Mouse (Mus musculus): ENCODE data around the gene Vps52. TPM values are rescaled to one million over a fixed set of nuclear protein-coding genes. Genes with fewer than 3 reads are reported as not detected.

Gene Vps52
- total RNA-seq, 2 experiments from 2014 or later: 39.2 to 39.4 TPM

DNA sequence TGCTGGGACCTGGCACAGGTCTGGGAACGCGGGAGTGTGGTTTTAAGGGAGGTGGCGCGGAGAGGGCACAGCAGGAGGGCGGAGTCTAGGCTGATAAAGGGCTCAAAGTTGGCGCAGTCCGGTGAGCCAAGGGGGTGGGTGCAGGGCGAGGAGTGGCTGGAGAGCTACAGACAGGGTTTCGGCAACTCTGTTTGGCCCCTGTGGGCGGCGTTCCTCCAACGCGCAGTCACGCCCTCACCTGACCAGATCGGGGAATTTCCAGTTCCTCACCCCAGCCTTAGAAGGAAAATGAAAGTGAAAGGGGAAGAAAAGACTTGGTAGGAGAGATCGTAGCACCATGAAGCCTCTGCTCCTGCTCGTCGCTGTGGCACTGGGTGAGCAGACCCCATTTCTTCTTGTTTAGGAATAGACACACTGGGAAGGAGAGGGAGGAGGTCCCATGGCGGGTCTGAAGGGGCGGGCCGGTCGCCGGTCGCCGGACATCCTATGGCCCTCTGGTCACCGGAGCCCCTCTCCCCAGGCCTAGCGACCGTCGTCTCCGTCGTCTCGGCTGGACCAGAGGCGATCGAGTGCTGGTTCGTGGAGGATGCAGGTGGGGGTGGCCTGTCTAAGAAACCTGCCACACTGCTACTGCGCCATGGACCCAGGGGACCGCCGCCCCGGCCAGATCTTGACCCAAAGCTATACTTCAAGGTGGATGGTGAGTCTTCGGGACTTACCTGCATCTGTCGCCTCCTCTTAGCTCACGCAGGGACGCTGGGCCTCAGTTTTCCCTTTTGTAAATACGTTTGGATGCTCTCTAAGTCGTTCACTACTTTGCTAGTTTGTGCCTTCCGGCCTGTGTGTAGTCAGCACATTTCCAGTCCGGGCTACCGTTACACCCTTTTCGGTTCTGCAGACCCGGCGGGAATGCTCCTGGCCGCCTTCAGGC, 36.0 kb upstream of the Vps52 start:
- intact Hi-C loops (cut with DNase I): loop anchor here (2.0 kb wide), 1 partner anchor 23 kb away; no protein-coding TSS in a partner anchor
- peak; percentile 80 for DNase-seq (ENCODE audit: low spot score)

DNA sequence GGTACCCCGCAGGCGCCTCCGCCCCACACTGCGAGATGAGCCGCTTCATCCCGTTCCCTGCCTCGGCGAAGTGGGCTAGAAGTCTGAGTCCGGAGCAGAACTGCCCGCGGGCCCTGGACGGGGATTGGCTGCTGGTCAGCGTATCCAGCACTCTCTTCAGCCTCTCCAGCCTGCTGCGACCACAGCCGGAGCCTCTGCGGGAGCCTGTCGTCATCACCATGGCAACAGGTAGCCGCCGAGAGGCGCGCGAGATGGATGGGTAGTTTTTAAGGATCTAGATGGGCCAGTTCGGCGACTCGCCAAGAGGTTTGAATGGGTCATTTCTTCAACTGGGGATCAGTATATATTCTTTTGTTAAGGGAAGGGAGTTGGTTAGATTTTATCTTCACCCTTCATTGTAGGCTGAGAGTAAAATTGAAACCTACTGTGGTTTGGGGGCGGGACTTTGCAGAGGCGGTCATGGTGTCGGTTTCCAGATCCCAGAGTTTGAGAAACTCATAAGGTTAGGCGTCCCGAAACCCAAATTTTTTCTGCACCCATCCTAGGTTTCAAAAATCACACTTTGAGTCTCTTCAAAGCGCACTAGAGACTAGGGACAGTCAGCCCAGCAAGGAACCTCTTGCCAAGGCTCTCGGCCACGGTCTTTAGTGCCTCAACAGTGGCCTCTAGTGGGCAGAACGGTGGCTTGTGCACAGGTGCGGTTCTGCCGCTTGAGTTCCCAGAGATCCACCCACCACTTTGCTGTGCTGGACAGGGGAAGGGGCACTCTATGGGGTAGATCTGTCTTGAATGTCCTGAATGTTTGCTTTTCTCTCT, 35.1 kb upstream of the Vps52 start:
- peak; percentile 68 for DNase-seq (ENCODE audit: low spot score)
- intact Hi-C loops (cut with DNase I): loop anchor here (2.0 kb wide), 1 partner anchor 24 kb away; no protein-coding TSS in a partner anchor

DNA sequence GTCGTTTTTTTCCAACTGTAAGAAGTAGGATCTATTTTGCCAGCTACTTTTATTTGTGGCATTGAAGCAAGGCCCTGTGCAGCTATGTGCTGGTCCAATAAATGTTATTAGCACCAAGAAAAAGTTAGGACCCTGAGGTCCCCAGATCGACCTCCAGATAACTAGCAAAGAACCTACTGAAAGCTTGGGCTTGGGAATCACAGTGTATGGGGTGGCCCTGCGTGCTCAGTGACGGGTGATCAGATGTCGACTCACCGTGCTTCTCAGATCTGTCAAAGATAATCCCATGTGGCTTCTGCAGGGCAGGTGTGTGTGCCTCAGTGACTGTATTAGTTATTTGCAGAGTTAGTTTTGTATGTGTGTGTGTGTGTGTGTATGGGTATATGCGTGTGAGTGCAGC, 34.3 kb upstream of the Vps52 start:
- intact Hi-C loops (cut with DNase I): loop anchor here (2.0 kb wide), 1 partner anchor 25 kb away; no protein-coding TSS in a partner anchor
- DNase-seq (ENCODE audit: low spot score): no peak

DNA sequence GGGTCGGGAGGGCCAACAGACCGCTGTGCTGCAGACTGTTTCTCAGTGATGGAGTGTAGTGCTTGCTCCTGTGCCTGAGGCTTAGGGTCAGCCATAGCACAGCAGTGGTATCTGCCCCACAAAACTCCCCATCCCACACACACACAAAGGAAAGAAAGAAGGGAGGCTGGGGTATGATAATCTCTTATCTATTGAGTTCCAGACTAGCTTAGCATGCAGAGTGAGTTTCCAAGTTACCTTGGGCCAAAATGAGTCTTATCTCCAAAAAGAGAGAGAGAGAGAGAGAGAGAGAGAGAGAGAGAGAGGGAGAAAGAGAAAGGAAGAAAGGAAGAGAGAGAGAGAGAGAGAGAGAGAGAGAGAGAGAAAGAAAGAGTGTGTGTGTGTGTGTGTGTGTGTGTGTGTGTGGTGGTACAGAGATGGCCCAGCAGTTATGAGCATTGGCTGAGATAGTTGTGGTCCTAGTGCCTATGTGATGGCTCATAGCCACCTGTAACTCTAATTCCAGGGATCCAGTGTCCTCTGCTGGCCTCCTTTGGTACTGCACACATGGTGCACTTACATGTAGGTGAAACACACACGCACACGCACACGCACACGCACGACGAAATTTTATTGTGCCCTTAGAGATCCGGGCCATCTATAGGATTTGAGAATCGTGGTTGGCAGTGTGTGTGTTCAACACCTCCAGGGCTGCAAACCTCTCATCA, 30.9 kb upstream of the Vps52 start:
- no peak for DNase-seq (ENCODE audit: low spot score)
- intact Hi-C loops (cut with DNase I): no loop called here

DNA sequence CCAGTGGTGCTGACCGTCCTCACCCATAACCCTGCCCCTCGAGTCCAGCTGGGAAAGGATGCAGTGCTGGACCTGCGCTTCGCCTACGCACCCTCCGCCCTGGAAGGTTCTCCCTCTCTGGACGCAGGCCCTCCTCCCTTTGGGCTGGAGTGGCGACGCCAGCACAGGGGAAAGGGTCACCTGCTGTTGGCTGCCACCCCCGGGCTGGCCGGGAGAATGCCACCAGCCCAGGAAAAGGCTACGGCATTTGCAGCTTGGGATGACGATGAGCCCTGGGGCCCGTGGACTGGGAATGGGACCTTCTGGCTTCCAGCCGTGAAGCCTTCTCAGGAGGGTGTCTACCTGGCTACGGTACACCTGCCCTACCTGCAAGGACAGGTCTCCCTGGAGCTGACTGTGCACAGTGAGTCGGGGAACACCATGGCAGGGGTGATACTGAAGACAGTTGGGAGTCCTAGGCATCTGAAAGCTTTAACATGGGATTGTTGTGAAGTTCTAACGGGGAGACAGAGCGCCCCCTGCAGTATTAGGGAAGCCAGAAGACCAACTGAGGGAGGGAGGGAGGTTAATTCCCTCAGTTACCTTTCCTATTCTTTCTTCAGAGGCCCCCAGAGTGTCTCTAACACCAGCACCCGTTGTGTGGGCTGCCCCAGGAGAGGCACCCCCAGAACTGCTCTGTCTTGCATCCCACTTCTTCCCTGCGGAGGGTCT, 30.1 kb upstream of the Vps52 start:
- intact Hi-C loops (cut with DNase I): no loop called here
- no peak for DNase-seq (ENCODE audit: low spot score)

DNA sequence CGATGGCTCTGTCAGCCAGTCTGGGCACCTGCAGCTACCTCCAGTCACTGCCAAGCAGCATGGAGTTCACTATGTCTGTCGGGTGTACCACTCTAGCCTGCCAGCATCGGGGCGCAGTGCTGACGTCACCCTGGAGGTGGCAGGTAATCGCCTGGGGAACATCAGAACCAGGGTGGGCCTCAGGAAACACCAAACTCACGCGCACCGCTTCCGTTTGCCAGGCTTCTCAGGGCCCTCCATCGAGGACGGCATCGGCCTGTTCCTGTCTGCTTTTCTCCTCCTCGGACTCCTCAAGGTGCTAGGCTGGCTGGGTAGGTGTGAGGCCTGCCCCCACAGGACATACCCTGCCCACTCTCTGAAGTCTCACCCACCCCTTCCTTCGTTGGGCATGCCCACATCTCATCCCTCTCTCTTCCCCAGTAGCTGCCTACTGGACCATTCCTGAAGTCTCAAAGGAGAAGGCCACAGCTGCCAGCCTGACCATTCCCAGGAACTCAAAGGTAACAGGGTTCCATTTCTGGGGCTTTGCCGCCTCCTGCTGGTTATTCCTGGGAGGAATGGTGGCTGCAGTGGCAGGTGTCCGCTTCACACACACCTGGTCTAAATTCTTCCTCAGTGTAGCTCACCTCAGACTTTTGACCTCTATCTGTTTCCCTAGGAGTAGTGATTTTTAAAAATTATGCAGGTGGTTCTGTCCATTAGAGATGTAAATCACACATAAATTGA, 29.2 kb upstream of the Vps52 start:
- DNase-seq (ENCODE audit: low spot score): no peak
- intact Hi-C loops (cut with DNase I): no loop called here

DNA sequence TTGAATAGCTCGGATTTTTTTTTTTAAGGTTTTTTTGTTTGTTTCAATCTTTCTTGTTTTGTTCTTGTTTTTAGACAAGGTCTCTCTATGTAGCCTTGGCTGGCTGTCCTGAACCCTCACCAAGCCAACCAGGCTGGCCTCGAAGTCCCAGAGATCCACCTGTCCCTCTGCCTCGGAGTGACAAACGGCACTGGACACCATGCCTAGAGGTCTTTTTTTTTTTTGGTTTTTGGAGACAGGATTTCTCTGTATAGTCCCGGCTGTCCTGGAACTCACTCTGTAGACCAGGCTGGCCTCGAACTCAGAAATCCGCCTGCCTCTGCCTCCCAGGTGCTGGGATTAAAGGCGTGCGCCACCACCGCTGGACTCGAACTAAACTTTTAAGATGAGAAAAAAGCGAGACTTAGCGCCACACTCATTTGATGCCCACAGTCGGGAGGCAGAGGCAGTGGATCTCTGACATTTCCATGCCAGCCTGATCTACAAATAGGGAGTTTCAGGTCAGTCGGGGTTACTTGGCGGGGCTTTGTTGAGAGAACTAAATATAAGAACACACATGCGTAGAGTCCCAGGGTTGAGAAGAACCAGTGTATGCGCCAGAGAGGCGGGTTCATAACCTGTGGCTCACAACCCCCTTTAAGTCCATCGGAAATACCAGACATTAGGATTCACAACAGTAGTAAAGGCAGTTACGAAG, 27.2 kb upstream of the Vps52 start:
- intact Hi-C loops (cut with DNase I): no loop called here
- no peak for DNase-seq (ENCODE audit: low spot score)

DNA sequence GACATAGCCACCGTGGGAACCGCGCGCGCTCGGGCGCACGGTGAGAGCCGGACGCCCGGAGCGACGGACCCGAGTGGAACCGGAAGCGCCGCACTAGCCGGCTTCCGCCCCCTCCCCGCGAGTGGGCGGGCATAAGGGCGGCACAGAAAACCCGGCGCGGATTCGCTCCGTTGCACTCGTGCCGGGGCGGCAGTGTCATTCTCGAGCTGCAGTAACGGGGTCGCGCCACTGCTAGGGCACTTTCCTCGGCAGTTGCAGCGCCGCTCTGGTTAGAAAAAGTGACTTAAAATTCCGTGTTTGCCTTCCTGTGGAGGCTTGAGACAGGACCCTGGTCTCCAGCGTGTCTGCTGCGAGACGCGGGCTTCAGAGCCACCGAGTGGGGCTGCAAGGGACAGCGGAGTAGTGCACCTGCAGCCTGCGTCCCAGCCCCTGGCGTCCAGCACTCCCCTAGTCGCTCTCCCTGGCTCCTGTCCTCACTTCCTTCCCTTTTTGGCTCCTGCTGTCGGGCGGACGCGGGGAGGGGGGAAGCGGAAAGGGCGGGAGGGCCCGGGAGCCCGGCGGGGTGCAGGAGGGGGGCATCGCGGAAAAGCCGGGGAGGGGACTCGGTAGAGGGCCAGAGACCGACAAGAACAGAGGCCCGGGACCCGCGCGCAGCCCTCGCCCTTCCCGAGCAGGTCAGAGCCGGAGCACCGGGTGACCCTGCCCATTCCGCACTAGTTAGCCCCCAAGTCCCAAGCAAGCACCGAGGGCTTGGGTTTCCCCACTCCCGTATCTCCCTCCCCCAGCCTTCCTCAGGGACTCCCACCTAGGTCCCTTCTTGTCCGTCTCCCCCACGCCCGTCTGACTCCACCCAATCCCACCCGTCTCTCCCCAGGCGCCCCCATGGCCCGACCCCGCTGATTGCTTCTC, 26.0 kb upstream of the Vps52 start, which contains the start of gene Rgl2:
Gene Rgl2, plus strand, starts transcription at position 173 of the 909 bp plus-strand sequence.
- intact Hi-C loops (cut with DNase I): no loop called here
- DNase-seq (ENCODE audit: low spot score): peak; percentile 73

DNA sequence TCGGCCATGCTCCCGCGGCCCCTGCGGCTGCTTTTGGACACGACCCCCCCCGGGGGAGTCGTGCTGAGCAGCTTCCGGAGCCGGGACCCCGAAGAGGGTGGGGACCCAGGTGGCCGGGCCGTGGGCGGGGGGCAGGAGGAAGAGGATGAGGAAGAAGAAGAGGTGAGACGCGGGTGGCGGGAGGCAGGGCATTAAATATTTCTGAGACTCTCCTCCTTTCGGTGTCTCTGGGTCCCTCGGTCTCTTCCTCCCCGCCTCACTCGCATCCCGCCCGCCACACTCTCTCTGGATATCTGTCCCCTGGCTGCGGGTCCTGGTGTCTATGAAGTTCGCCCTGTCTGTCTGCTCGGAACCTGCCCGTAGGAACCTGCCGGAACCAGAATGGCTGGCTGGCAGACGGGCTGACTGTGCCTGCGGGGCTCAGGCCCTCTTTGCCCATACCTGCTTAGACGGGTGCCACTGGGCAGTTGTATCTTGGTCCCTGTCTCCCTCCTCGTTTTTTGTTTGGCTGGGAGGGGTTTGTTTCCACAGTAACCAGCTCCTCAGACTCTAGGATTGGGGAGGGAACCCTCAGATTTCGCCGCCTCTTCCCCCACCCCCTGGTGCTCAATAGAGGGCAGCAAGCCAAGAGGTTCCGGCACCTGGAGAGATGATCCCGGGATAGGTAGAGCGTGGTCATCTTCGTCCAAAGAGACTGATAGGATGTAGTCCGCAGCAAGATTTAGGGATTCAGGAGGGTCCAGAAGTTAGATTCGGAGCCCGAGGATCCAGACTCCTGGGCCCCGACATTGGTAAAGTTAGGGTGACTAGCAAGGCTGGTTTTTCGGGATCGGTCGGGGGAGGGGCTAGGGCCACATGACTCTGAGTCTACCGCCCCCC, 25.1 kb upstream of the Vps52 start:
- DNase-seq (ENCODE audit: low spot score): peak; percentile 35
- intact Hi-C loops (cut with DNase I): no loop called here

DNA sequence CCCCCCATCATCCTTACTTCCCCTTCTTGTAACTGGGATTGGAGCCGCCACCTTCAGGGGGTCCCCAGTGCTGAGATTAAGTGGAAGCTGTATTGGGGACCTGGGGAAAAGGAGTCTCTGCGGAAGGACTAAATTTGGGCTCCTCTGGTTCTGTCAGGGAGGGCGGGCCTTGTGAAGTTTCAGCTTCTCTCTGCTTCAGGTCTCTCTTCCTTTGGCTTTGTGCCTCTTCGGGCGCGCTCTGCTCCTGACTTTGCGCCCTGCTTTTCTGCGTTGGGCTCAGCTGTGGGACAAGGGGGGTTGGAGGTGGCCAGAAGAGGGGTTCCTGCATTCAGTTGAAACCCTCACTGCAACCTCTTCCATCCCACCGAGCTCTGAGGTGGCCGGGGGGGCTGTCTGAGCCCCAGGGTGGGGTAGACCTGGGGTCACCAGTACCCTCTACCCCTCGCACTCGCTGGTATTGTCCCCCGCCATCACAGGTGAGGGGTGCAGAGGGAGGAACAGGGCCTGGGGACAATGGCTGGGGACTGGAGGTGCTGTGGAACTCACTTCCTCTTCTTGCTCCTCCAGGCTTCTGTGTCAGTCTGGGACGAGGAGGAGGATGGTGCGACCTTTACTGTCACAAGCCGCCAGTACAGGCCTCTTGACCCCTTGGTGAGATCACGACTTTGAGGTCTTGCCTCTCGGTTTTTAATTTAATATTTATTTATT, 24.3 kb upstream of the Vps52 start:
- no peak for DNase-seq (ENCODE audit: low spot score)
- intact Hi-C loops (cut with DNase I): no loop called here

DNA sequence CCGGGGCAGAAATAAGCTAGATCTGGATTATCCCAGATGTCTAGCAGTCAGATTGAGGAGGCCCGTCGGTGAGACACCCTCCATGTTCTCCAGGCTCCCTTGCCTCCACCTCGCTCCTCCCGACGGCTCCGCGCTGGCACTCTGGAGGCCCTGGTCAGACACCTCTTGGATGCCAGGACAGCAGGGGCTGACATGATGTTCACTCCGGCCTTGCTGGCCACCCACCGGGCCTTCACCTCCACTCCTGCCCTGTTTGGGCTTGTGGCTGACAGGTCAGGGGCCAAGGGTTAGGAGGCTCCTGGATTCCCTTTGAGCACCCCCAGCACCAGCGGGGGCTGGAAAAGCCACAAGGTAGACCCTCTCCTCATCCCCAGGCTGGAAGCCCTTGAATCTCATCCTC, 23.7 kb upstream of the Vps52 start:
- intact Hi-C loops (cut with DNase I): no loop called here
- no peak for DNase-seq (ENCODE audit: low spot score)

DNA sequence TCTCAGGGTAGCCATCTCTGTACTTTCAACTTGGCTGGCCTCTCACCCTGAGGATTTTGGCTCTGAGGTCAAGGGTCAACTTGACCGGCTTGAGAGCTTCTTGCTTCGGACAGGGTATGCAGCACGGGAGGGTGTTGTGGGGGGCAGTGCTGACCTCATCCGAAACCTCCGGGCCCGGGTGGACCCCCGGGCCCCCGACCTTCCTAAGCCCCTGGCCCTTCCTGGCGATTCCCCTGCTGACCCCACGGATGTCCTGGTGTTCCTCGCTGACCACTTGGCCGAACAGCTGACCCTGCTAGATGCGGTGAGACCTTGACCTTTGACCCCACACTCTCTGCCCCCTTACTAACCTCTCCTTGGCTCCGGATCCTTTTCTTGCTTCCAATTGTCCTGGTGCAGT, 23.2 kb upstream of the Vps52 start:
- intact Hi-C loops (cut with DNase I): no loop called here
- DNase-seq (ENCODE audit: low spot score): no peak

DNA sequence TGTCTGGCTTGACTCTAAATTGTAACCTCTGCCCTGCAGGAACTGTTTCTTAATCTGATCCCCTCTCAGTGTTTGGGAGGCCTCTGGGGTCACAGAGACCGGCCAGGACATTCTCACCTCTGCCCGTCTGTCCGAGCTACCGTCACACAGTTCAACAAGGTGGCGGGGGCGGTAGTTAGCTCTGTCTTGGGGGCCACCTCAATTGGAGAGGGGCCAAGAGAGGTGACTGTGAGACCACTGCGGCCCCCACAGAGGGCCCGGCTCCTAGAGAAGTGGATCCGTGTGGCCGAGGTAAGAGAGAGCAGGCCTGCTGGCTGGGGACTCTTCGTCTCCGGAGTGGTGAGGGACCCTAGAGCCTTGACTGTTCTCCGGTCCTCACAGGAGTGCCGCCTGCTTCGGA, 22.6 kb upstream of the Vps52 start:
- intact Hi-C loops (cut with DNase I): no loop called here
- DNase-seq (ENCODE audit: low spot score): no peak

DNA sequence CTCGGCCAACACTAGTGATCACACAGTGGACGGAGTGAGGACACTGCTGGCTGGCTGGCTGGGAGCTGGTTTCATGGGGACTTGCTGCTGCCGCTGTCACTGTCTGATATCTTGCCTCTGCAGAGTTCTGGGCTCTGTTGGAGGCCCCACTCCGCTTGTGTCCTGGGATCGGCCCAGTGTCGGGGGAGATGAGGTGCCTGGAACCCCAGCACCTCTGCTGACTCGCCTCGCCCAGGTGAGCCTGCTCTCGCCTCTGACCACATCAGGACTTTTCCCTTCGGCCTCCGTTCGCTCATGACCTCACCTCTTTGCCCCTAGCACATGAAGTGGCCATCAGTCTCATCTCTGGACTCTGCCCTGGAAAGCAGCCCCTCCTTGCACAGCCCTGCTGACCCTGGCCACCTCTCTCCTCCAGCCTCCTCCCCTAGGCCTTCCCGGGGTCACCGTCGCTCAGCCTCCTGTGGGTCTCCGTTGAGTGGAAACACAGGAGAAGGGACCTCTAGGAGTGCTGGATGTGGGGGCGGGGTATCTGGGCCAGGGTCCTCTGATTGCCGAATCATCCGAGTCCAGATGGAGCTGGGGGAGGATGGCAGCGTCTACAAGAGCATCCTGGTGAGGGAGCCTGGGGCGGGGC, 20.1 kb upstream of the Vps52 start:
- intact Hi-C loops (cut with DNase I): no loop called here
- no peak for DNase-seq (ENCODE audit: low spot score)

DNA sequence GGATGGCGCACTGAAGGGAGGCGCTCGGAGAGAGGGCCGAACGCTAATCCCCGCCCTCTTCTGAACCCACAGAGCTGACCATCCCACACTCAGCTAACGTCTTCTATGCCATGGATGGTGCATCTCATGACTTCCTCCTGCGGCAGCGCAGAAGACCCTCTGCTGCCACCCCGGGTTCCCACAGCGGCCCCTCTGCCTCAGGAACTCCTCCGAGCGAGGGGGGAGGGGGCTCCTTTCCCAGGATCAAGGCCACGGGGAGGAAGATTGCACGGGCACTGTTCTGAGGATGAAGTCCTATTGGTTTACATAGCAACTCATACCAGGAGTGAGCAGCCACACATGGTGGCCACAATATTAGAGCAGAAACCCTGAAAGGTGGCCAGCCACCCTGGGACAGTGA, 18.6 kb upstream of the Vps52 start:
- intact Hi-C loops (cut with DNase I): no loop called here
- DNase-seq (ENCODE audit: low spot score): no peak

All from heart, postnatal 25 days (tissue).